Mouse (Mus musculus): Measurements from ENCODE around the gene Cox20.

Gene Cox20

DNA sequence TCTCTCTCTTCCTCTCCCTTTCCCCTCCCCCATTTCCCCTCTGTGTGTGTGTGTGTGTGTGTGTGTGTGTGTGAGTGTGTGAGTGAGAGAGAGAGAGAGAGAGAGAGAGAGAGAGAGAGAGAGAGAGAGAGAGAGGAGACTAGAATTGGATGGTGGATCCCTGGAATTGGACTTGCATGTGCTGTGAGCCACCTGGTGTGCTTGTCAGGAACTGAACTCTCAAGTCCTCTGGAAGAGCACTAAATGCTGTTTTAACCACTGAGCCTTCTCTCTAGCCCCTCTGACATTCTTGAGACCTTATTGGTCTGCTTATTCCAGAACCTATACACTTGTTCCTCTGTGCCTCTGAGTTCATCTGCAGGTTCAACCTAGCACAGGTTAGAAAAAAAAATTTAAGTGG, 32.7 kb downstream of the Cox20 start:
- DNase-seq (ENCODE audit: low spot score in 2 of 2): no peak

DNA sequence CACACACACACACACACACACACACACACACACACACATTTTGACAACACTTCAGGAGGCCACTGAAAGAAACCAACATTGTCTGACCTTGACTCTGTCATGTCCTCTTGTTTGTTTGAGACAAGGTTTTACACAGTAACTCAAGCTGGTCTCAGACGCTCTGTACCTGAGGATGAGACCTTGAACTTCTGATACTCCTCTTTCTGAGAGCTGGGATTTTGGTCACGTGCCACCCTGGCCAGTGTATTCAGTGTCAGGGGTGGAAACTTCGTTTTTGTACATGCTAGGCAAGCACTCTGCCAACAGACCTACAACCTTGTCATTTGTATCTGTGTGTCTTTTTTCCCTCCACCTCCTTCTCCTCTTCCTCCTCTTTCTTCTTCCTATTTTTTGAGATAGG, 35.6 kb downstream of the Cox20 start:
- DNase-seq (ENCODE audit: low spot score in 2 of 2): no peak

DNA sequence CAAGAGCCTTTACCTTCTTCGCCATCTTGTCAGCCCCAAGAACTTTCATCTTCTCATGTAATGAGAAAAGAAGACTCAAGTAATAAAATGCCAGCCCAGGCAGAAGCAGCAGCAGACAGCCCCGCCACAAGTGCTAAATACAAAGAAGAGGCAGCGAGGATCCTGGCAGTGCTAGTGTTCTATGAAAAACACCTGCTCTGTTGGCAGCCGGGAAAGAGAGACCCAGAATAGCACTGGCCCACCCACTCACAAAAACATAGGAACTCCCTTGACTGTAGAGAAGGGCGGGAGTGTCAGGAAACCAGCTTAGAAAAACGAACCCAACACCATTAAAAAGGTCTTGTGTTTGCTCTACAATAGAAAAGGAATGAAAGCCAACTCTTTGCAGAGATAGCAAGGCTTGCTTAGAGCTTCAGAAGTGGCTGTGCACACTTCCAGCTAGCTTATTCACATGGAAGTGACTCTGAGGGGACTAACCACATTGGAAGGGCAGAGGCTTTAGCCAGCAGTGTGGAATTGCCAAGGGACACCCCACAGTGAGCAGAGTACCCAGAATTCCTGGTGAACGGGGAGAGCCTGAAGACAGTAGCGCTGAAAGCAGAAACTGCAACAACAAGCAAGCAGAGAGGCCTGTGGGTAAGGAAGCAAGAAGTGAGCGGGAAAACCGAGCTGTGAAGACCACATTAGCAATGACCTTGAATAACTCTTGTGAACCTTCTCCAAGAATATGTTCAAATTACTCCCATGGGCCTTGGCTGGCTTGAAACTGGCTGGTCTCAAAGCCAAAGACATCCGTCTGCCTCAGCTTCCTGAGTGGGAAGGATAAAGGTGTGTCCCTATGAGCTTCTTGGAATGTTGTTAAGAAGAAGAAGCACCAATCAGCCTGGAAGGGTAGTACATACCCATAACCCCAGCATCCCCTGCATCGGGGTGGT, 39.1 kb downstream of the Cox20 start:
- peak; percentile 29 to 41 for DNase-seq (ENCODE audit: low spot score in 2 of 2)

DNA sequence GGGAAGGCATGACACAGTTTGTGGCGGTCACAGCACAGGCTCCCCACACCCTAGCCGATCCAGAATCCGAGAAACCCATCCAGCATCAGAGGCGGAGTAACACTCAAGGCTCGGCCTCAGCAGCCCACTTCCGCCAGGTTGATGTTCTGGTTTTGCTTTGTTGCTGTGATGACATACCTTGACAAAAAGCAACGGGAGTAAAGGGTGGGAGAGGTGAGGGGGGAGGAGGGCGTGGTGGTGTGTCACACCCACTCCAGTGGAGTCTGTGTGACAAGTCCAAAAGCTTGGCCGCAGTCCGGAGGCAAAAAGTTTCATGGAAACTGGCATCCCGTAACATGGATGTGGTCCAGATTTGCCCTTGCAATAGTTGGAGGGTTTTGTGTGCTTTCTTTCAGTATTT, 41.3 kb downstream of the Cox20 start:
- no peak for DNase-seq (ENCODE audit: low spot score in 2 of 2)

DNA sequence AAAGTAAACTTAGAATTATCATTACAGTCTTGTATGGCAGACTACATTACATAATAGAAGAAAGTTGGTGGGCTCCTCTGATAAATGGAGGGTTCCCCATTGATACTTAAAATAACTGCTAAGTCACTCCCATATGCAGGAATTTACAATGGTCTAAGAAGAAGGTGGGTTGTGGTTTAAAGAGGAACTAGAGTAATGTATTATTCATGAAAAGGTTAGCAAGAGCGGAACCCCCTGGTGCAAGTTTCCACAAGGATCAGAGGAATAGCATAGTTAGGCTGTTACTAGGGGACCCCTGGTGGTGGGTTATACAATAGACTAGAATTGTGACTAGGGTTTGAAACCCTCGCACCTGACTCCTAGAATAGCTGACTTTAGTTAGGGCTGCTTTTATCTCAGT, 41.8 kb downstream of the Cox20 start:
- DNase-seq (ENCODE audit: low spot score in 2 of 2): no peak

DNA sequence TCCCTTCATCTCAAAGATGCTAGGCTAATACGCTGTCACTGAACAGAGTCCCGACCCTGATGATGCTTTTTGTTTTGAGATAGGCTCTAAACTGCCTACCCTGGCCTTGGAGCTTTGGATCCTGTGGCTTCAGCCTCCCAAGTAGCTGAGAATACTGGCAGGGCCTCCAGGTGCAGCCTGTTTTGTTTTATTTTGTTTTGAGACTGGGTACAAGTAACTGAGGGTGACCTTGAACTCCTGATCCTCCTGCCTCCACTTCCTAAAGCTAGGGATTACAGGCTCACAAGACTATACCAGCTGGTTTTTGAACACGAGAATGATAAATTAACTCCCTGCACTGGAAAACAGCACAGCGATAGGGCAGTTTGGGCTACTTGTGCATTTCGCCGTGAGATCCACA, 46.2 kb downstream of the Cox20 start:
- DNase-seq (ENCODE audit: low spot score in 2 of 2): no peak

DNA sequence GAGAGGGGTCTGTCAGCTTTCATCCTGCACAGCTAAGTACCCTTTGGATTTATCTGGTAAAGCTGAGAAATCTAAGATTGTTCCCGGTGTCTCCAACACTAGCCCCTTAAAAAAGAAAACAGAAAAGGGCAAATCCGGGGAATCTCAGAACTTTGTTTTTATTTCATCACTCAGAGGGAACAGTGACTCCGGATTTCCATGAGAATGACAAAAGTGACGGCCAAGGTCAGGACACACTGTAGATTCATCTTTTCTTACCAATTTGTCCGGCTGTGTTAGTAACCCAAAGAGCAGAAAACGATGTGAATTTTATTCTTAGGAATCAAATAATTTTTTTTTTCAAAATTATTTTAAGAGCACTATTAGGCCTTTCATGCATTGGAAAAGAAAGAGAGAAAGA, 49.2 kb downstream of the Cox20 start:
- no peak for DNase-seq (ENCODE audit: low spot score in 2 of 2)

DNA sequence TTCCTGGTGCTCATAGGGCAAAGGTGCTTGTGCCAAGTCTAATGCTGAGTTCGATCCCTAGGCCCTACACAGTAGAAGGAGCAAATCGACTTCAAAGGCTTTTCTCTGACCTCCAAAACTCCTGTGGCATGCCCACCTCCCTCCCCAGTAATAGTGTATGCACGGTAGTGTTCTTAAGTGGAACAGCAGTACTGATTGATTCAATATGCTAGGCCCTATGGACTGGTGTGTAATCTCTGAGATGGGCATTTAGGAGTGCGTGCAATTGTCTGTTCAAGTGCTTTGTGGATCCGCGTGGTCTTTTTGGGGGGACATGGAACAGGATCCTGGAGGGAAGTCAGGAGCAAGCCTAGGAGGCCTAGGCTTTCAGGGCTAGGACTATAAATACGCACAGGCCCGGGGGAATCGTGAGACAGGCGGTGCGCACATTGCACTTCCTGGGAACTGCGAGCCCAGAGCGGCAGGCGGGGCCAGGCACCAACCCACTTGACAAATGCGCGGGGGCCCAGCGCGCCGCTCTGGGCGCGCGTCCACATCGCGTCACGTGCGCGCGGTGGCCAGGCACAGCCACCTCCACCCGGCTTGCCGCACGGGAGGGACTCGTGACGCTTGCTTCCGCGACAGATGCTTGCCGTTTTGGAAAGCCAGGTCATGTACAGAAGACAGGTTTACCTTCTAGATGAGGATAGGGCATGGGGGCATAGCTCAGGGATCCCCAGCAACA, 49.8 kb downstream of the Cox20 start:
- peak; percentile 96 to 97 for DNase-seq (ENCODE audit: low spot score in 2 of 2)

DNA sequence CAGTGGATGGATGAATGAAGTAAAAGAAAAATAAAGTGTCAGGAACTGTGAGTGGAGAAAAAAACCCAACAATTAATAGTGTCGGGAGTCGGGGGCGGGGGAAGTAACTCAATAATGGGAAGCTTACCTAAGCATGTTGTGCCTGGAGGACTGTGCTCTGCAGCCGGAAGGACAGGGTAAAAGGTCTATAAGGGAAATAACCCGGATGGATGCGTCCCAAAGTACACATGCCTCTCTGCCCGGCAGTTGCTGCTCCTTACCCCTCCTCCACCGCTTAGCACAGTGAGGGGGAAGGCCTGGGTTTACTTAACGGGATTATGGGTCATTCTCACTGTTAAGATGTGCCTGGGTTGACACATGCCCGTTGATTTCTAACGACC, 50.3 kb downstream of the Cox20 start:
- peak in 1 of 2 experiments; percentile 58 for DNase-seq (ENCODE audit: low spot score in 2 of 2)
